Mouse (Mus musculus) regulatory T cell (primary cell): ENCODE results near the gene Cct7.

Experiments used
- in situ Hi-C: fragments of 300-600 bp; cut with MboI, MseI; formaldehyde crosslinking; loops from one replicate; pipeline ENCODE4 v1.15.1; 2025; ENCODE audit warnings: high pct_unique_total_duplicates

Cct7 gene

GRCm38 (mm10) chr6:85451664-85452410 is 523 bp downstream of the Cct7 start, which contains the start of gene Pradc1:
TSS of gene Pradc1 (minus strand) at chr6:85451970.
- in situ Hi-C loops: loop anchor here (10.0 kb wide), 1 partner anchor 1997 kb away; the partner anchor contains the start of gene Tet3

DNA sequence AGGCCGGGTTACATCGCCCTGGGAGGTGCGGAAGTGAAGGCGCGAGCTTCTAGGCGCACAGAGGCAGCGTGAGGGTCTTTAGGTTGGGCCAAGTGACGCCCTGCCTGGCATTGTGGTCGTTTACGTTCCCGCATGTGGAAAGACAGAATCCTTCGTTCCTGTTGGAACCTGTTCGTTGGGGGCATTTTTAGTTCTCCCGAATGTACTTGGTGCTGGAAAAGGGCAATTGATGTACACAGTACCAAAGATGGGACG is 1.0 kb downstream of the Cct7 start:
- in situ Hi-C loops: loop anchor here (10.0 kb wide), 1 partner anchor 1998 kb away; the partner anchor contains the start of gene Tet3

- in situ Hi-C loops: loop anchor here (10.0 kb wide), 1 partner anchor 1998 kb away; the partner anchor contains the start of gene Tet3
These were observed 1.5 kb downstream of the Cct7 start for GRCm38 (mm10) chr6:85452816-85453215.

- in situ Hi-C loops: loop anchor here (10.0 kb wide), 1 partner anchor 2005 kb away; the partner anchor contains the start of gene Tet3
These were observed 8.3 kb downstream of the Cct7 start for GRCm38 (mm10) chr6:85459621-85460020.

- in situ Hi-C loops: no loop called here
These were observed 14.1 kb downstream of the Cct7 start for GRCm38 (mm10) chr6:85465381-85465780.

DNA sequence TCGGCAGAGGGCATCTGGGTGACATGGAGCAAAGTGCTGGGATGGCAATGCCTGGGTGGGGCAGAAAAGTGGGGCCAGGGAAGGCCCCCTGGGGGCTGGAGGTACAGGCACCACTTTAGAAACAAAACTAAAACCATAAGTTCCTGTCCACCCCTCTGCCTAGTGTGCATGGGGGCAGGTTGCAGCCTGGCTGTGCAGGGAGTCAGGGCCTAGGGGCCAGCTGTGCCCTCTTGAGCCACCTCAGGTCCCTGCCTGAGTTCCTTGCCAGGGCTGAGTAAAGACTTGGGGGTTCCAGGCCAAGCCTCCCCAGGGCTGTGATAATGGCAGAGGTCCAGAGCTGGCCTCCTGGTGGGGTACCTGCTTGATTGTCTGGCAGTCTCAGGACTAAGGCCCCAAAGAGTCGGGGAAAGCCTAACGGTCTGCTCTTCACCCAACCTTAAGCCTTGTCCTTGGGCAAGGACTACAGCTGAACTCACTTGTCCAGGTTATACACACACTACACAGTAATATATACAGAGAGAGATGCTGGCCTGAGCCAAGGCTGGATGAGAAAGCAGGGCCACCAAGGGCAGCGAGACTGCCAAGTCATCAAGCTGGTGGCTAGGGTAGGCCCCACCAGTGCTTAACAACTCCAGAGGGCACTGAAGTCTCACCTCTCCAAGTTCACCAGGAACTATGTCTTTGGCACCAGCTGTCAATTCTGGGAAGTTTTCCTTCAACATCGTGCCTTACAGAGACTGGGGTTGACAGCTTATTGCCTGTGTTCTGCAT is 18.5 kb downstream of the Cct7 start:
- in situ Hi-C loops: no loop called here

DNA sequence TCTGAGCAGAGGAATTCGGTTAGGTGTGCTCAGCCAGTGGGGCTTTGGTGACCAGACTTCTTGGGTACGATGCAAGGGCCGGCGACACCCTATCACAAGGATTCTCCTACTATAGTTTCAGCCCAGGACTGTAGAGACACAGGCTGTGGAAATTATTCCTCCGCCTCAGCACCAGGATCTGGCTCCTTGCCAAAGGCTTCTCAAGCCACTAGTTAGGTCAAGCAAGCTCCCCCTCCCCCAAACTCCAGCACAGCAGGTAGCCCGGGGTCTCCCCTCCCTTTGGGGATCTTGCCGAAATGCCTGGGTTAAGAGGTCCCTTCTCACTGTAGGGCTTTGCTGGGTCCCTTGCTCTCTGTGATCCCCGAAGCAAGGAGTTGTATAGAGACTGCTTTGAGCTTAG is 20.6 kb downstream of the Cct7 start:
- in situ Hi-C loops: no loop called here

DNA sequence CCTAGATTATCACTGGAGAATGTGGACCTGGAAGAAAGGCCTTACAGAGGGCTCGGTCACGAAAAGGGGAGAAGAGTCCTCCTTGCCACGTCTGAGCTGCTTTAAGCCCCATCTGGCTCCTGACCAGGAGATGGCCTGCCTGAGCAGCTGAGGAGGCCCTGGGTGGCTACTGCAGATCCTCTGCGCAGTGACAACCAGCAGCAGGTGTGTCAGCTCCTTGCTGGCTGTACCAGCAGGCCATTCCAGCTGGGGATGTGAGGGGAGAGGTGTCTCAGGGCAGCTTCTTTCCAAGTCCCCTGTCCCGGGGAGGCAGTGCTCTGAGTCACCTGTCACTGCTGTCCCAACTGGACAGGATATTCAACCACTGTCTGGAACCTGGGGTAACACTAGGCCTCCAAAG is 21.2 kb downstream of the Cct7 start:
- in situ Hi-C loops: no loop called here

GRCm38 (mm10) chr6:85475581-85475980 is 24.3 kb downstream of the Cct7 start:
- in situ Hi-C loops: no loop called here

DNA sequence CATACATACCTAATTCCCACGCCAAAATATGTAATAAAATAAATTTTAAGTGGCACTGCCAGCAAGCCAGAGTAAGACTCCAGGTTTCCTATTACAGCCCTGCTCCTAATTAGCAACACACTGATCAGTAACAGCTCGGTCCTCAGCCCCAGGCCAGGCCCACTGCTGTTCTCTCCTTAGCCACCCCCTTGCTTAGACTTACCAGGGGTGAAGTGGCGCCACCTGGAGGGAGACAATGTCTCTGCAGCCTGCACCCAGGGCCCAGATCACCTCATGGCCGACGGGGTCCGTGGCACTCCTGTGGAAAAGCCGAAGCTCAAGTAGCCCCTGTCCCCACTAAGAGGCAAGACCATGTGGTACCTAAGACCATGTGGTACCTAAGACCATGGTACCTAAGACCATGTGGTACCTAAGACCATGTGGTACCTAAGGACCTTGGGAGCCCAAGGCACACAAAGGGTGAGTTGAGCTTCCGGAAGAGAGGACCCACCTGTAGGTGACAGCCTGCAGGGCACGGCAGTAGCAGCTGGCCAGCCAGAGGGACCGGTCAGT is 26.1 kb downstream of the Cct7 start:
- in situ Hi-C loops: no loop called here

GRCm38 (mm10) chr6:85478416-85478815 is 27.1 kb downstream of the Cct7 start:
- in situ Hi-C loops: no loop called here

DNA sequence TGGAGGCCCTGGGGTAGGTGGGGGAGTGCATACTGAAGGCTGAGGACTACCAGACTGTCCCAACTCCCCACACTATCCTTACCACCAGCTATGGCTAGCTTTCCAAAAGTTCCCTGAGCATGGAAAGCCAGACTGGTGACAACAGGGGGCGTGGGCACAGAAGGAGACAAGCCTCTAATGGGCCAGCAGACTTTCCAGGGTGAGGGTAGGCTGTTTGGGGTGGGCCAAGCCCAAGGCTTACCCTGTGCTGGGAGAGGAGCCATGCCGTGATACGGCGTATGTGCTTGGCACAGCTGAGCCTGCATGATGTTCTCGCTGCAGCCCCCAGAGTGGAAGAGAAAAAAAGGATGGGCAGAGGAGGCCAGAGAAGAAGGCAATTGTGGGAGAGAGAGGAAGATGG is 28.7 kb downstream of the Cct7 start:
- in situ Hi-C loops: no loop called here

- in situ Hi-C loops: no loop called here
These were observed 29.4 kb downstream of the Cct7 start for GRCm38 (mm10) chr6:85480685-85481084.

- in situ Hi-C loops: no loop called here
These were observed 32.8 kb downstream of the Cct7 start for GRCm38 (mm10) chr6:85483843-85484721.

DNA sequence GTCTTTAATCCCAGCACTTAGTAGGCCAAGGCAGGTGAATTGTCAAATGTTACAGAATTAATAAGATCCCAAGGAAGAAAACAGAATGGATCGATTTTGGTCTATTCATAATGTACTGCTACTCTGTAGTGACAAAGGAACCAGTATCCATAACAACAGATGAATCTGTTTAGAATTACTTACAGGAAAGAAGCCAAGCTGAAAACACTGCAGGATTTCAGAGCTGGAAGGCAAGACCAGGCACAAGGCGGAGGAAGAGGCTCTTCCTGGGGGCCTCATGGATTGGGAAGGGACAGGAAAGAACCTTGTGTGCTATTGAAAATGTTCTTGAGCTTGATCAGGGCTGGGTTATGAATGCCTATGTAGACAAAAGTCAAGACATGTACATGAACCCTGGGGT is 34.4 kb downstream of the Cct7 start:
- in situ Hi-C loops: no loop called here

DNA sequence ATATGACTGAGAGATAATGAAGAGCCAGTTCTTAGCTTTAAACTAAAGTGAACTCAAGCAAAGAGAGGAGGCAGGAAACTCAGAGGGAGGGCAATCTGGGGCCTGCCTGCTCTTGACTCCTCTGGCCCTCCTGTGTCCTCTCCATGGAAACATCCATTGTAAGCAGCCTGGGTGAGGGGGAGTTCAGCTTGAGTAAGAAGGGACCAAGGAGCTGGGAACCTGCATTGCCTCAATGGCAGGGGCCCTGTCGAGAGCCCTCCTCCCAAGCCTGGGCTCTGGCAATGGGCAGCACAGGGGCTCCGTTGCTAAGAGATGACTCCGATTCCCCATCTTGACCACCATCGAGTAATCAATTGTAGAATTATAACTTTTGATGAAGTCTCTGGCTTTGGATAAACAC is 37.2 kb downstream of the Cct7 start:
- in situ Hi-C loops: no loop called here

GRCm38 (mm10) chr6:85489717-85490116 is 38.4 kb downstream of the Cct7 start:
- in situ Hi-C loops: no loop called here

- in situ Hi-C loops: no loop called here
These were observed 38.9 kb downstream of the Cct7 start for GRCm38 (mm10) chr6:85490252-85490651.

GRCm38 (mm10) chr6:85491606-85492005 is 40.3 kb downstream of the Cct7 start:
- in situ Hi-C loops: no loop called here

- in situ Hi-C loops: no loop called here
These were observed 45.7 kb downstream of the Cct7 start for GRCm38 (mm10) chr6:85496976-85497375.

- in situ Hi-C loops: no loop called here
These were observed 46.8 kb downstream of the Cct7 start for GRCm38 (mm10) chr6:85498147-85498546.

GRCm38 (mm10) chr6:85500416-85500815 is 49.1 kb downstream of the Cct7 start:
- in situ Hi-C loops: no loop called here
